Mouse (Mus musculus) brain, embryonic 14.5 days (tissue): ENCODE results near the gene Spats2l.

Source experiments
- CTCF ChIP-seq: fragments of 200-500 bp; IDR thresholded peaks from 2 replicates; pipeline ENCODE4 v1.5.1; 2012; ENCODE audit warnings: inconsistent platforms, mild to moderate bottlenecking, moderate library complexity, borderline replicate concordance; ENCODE audit not compliant: insufficient read depth, insufficient read length; ENCODE audit errors: extremely low read depth
- POLR2A ChIP-seq: fragments of 200-500 bp; IDR thresholded peaks from 2 replicates; pipeline ENCODE4 v1.6.1; 2012; ENCODE audit warnings: mild to moderate bottlenecking, inconsistent platforms, borderline replicate concordance; ENCODE audit not compliant: poor library complexity, insufficient read depth, insufficient read length, severe bottlenecking; ENCODE audit errors: extremely low read depth

DNA sequence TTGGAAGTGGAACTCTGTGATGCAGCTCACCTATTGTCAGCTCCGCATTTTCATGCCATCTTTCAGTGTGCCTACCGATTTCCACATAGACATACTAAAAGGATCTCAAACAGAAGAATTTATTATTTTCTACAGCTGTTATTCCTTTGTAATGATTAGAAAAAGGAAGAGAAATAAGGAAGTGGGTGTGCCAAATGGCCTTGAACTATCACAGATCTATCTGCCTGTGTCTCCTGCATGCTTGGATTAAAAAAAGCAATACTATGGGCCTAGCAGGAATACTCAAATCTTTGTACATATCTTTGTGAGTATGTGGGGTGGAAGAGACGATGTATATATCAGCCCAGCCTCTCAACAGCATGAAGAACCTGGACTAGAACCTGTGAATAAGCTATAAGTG, 202.9 kb downstream of the Spats2l start:
- TF ChIP-seq CTCF (no peak), POLR2A (no peak)
